Mouse (Mus musculus) bone marrow, adult 2 months (tissue): ENCODE results near the gene Ifitm10.

ENCODE experiments used
- CTCF ChIP-seq: fragments of 200-500 bp; IDR thresholded peaks from 2 replicates; pipeline ENCODE4 v1.5.1; 2011; ENCODE audit warnings: low read length, control low read depth; ENCODE audit not compliant: control insufficient read depth, insufficient read depth
- POLR2A ChIP-seq: fragments of 200-500 bp; IDR thresholded peaks from 2 replicates; pipeline ENCODE4 v1.6.1; 2011; ENCODE audit warnings: low read depth, mild to moderate bottlenecking, control low read depth, low read length, borderline replicate concordance; ENCODE audit not compliant: control insufficient read depth

DNA sequence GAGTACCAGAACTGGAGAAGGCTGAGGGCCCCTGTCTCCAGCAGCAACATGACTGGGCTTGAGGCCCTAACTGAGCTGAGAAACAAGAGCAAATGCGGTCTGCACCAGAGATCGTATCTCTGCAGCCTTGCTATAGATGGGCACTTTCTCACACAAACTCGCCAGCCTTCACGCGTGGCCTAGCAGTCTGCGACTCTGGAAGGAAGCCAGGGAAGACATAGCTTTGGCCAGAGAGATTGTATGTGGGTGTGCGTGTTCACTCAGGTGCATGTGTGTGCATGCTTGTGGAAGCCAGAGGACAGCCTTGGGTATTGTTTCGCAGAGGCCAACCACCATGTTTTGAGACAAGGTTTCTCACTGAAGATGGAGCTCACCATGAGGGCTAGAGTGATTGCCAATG is 35.1 kb upstream of the Ifitm10 start:
- TF ChIP-seq CTCF: no peak
- TF ChIP-seq POLR2A: no peak
